Mouse (Mus musculus): Measurements from ENCODE around the gene Fstl1. TPM values are rescaled to one million over a fixed set of nuclear protein-coding genes. Genes with fewer than 3 reads are reported as not detected.

Gene Fstl1
- polyA plus RNA-seq, 1 experiment from 2014 or later = 420 TPM

DNA sequence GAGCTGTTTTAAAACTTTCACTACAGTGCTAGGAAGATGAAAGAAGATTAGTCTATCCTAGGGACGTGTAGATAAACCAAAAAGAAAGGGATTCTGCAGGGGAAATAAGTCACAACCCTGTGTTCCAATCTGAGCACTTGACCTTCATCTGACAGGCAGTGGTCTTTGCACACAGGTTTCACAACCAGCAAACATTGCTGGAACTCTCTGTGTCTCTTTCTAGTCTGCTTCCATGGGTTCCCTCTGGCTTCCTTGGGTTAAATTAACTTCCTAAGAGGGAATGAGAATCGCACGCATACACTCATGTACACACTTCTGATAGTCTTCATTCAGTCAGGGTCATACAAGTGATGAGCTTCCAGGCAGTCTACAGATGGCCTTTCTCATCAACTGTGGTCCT is 87.2 kb downstream of the Fstl1 start:
- Histone ChIP-seq H3K9me3 (replicated peaks; ENCODE audit: control insufficient read depth, low read length) (no peaks in the 10 kb centered on the region), H3K4me3 (ENCODE audit: low read length) (no peak overlapping the region), H3K27ac (ENCODE audit: low read length) (no peak overlapping the region), H3K27me3 (ENCODE audit: control insufficient read depth, insufficient read depth, low read length) (no peaks in the 10 kb centered on the region), H3K4me1 (ENCODE audit: control insufficient read depth, insufficient read depth, low read length) (peaks cover 20% of the 10 kb centered on the region), H3K4me2 (ENCODE audit: low read depth, low read length) (no peak overlapping the region), H3K9ac (ENCODE audit: low read length) (no peak overlapping the region), H3K36me3 (ENCODE audit: control insufficient read depth, insufficient read depth) (no peaks in the 10 kb centered on the region)
- no peak for ATAC-seq (replicated peaks; ENCODE audit: extremely low read depth, insufficient read depth, low FRiP score)
- WGBS = 69% methylated on average over 3 of the region's 3 CpGs

DNA sequence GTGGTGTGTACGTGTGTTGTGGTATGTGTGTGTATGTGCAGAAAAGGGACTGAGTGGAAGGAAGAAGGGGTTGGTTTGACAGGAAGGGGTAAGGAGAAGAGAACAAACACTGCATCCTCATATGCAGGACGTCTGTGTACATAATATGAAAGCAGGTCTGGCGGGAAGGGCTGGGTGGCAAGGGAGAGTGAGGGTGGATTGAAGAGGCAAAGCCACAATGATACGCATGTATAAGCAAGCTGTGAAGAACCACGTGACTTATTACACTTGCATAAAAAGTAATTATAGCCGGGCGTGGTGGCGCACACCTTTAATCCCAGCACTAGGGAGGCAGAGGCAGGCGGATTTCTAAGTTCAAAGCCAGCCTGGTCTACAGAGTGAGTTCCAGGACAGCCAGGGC is 89.2 kb downstream of the Fstl1 start:
- H3K4me2 ChIP-seq (ENCODE audit: low read depth, low read length) = no peak overlapping the region
- no peak overlapping the region for H3K27ac ChIP-seq (ENCODE audit: low read length)
- H3K36me3 ChIP-seq (ENCODE audit: control insufficient read depth, insufficient read depth) = 0 out of 2 replicates have a peak, but pooled peaks cover 2% of the 10 kb centered on the region
- no peaks in the 10 kb centered on the region for H3K9me3 ChIP-seq (replicated peaks; ENCODE audit: control insufficient read depth, low read length)
- no peak overlapping the region for H3K4me3 ChIP-seq (ENCODE audit: low read length)
- no peaks in the 10 kb centered on the region for H3K27me3 ChIP-seq (ENCODE audit: control insufficient read depth, insufficient read depth, low read length)
- ATAC-seq (replicated peaks; ENCODE audit: extremely low read depth, insufficient read depth, low FRiP score) = no peak
- WGBS = 84% methylated on average over 9 of the region's 9 CpGs
- H3K9ac ChIP-seq (ENCODE audit: low read length) = no peak overlapping the region
- peaks cover 20% of the 10 kb centered on the region for H3K4me1 ChIP-seq (ENCODE audit: control insufficient read depth, insufficient read depth, low read length)

DNA sequence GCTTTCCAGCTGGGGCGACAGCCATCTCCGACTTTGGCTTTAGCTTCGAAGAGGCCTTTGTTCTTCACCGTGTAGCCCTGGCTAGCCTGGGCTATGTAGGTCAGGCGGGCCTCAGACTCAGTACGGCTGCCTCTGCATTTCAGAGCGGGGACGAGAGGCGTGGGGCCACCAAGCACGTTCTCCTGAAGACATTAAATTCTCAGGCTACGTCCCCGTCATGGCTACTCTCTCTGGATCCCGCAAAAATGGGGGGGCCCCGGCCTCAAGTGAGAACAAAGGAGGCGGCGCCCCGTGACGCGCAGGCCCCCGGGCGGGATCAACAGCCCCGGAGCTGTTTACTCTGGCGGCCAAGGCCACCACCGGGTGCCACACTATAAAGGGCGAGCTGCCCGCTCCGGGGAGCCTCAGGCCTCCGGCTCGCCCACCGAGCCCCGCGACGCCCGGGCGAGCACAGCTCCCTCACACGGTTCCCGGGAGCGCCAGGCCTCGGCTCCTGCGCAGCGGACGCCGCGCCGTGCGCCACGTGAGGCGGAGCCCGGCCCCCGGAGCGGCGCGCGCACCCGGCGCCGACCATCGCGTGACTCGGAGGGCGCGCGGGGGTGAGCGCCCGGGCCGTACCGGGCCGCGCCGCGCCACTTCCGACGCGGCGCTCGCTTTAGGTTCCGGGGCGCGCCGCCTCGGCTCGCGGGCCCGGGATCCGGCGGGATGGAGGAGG is 91.3 kb downstream of the Fstl1 start, which contains the start of gene Lrrc58:
Gene Lrrc58, plus strand, starts transcription at position 599 of the 715 bp plus-strand sequence.
- Histone ChIP-seq H3K27ac (ENCODE audit: low read length) (peak within 1 kb of the TSS; percentile 96), H3K27me3 (ENCODE audit: control insufficient read depth, insufficient read depth, low read length) (no peaks in the 10 kb centered on the region), H3K4me2 (ENCODE audit: low read depth, low read length) (peak within 1 kb of the TSS; percentile 89), H3K4me1 (ENCODE audit: control insufficient read depth, insufficient read depth, low read length) (peaks cover 28% of the 10 kb centered on the region), H3K4me3 (ENCODE audit: low read length) (peak within 1 kb of the TSS; percentile 84), H3K9me3 (replicated peaks; ENCODE audit: control insufficient read depth, low read length) (no peaks in the 10 kb centered on the region), H3K9ac (ENCODE audit: low read length) (peak within 1 kb of the TSS; percentile 98), H3K36me3 (ENCODE audit: control insufficient read depth, insufficient read depth) (0 out of 2 replicates have a peak, but pooled peaks cover 2% of the 10 kb centered on the region)
- 1% methylated on average over 86 of the region's 86 CpGs for WGBS
- ATAC-seq (replicated peaks; ENCODE audit: extremely low read depth, insufficient read depth, low FRiP score) = peak; percentile 91

DNA sequence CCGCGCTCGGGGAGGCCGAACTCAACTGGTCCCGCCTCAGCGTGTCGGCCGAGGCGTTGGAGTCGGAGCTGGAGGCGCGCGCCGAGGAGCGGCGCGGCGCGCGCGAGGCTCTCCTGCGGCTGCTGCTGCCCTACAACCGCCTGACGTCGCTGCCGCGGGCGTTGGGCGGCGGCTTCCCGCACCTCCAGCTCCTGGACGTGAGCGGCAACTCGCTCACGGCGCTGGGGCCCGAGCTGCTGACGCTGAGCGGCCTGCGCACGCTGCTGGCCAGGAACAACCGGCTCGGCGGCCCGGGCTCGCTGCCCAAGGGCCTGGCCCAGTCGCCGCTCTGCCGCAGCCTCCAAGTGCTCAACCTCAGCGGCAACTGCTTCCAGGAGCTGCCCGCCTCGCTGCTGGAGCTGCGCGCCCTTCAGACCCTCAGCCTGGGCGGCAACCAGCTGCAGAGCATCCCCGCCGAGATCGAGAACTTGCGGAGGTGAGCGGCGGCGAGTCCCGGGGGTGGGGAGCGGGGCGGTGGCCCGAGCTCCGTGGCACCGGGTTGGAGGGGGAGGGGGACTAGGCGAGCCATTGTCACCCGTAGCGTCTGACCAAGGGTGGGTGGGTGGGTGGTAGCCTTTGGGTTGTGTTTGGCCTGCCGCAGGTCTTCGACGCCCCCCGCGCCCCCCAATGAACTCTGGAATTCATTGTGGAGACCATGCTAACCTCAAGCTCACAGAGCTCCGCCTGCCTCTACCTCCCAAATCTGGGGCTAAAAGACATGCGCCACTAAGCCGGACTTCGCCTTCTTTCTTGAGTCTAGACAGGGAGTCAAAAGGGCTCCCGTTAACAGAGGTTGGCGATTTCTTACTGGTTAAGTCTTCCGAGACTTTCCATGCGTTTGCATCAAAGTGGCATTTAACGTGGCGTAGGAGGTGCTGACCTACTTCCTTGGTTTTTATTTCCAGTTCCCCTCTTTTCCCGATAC is 92.1 kb downstream of the Fstl1 start:
- ATAC-seq (replicated peaks; ENCODE audit: extremely low read depth, insufficient read depth, low FRiP score) = peak; percentile 30; the same call in 1 of the 2 replicates
- Histone ChIP-seq H3K27ac (ENCODE audit: low read length) (peak overlapping the region; percentile 96), H3K9ac (ENCODE audit: low read length) (peak overlapping the region; percentile 98), H3K27me3 (ENCODE audit: control insufficient read depth, insufficient read depth, low read length) (no peaks in the 10 kb centered on the region), H3K9me3 (replicated peaks; ENCODE audit: control insufficient read depth, low read length) (no peaks in the 10 kb centered on the region), H3K4me1 (ENCODE audit: control insufficient read depth, insufficient read depth, low read length) (peaks cover 28% of the 10 kb centered on the region), H3K4me3 (ENCODE audit: low read length) (peak overlapping the region; percentile 84), H3K36me3 (ENCODE audit: control insufficient read depth, insufficient read depth) (0 out of 2 replicates have a peak, but pooled peaks cover 2% of the 10 kb centered on the region), H3K4me2 (ENCODE audit: low read depth, low read length) (peak overlapping the region; percentile 89)
- WGBS = under 1% methylated on average over 83 of the region's 87 CpGs

DNA sequence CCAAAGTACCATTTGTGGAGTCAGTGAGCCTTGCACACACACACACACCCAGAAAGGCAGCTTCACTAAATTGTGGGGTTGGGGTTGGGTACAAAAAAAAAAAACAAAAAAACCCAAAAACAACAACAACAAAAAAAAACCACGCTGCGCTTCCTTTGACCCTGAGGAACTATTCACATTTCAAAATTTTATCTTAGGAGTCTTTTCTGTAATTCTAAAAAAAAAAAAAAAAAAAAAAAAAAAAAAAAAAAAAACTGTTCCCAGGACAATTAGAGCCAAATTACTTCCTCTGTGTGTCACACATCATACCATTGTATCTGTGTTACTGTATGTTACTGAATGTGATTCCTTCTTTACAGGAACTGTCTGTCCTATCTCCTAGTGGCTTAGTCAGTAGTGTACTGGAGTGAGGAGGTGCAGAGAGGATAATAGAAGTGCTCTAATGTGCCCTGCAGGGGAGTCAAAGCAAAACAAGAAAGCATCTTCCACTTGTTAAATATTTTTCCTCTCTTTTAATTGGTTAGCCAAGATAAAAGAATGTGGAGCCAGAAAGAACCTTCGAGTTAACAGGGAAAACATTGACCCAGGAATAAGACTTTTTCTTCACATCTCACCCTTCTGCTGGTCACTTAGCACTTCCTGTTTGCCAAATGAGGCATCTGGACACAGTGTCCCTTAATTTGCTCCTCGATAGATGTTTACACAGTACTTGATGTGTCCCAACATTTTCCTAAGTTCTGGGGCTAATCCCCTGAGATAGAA is 93.0 kb downstream of the Fstl1 start:
- no peaks in the 10 kb centered on the region for H3K9me3 ChIP-seq (replicated peaks; ENCODE audit: control insufficient read depth, low read length)
- H3K27me3 ChIP-seq (ENCODE audit: control insufficient read depth, insufficient read depth, low read length) = no peaks in the 10 kb centered on the region
- ATAC-seq (replicated peaks; ENCODE audit: extremely low read depth, insufficient read depth, low FRiP score) = no peak
- H3K4me3 ChIP-seq (ENCODE audit: low read length) = peak overlapping the region; percentile 84
- WGBS = 23% methylated on average over 4 of the region's 4 CpGs
- H3K27ac ChIP-seq (ENCODE audit: low read length) = peak overlapping the region; percentile 96
- 0 out of 2 replicates have a peak, but pooled peaks cover 2% of the 10 kb centered on the region for H3K36me3 ChIP-seq (ENCODE audit: control insufficient read depth, insufficient read depth)
- peak overlapping the region; percentile 89 for H3K4me2 ChIP-seq (ENCODE audit: low read depth, low read length)
- peak overlapping the region; percentile 98 for H3K9ac ChIP-seq (ENCODE audit: low read length)
- H3K4me1 ChIP-seq (ENCODE audit: control insufficient read depth, insufficient read depth, low read length) = peaks cover 30% of the 10 kb centered on the region

DNA sequence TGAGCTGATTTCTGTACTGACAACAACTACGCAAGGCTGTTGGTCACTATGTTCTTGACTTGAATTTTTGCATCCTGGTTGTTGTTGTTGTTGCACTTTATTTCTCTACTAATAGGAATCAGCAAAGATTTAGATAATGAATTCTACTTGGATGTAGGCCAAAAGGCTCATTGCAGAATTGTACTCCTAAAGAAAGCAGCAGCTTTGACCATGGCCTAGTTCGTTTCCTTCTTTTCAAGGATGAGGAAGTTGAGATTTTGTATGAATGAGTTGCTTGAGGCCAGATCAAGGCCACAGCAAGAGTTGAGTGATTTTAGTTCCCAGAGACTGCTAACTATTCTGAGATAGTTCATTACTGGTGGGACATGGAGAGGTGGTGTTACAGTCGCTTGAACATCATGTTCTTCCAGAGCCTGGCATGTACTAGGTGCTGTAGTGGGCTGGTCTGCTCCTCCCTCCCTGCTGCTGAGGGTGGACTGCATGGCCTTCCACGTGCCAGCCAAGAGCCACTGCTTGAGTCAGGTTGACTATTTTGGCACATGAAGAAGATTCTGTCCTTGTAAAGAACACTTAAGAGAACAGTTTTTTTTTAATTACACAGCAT is 94.5 kb downstream of the Fstl1 start:
- peak overlapping the region; percentile 70 for H3K27ac ChIP-seq (ENCODE audit: low read length)
- 42% methylated on average over 4 of the region's 4 CpGs for WGBS
- H3K9me3 ChIP-seq (replicated peaks; ENCODE audit: control insufficient read depth, low read length) = no peaks in the 10 kb centered on the region
- H3K4me3 ChIP-seq (ENCODE audit: low read length) = no peak overlapping the region
- H3K4me1 ChIP-seq (ENCODE audit: control insufficient read depth, insufficient read depth, low read length) = peaks cover 33% of the 10 kb centered on the region
- no peaks in the 10 kb centered on the region for H3K27me3 ChIP-seq (ENCODE audit: control insufficient read depth, insufficient read depth, low read length)
- 0 out of 2 replicates have a peak, but pooled peaks have one; percentile 13 for ATAC-seq (replicated peaks; ENCODE audit: extremely low read depth, insufficient read depth, low FRiP score)
- peak overlapping the region; percentile 89 for H3K4me2 ChIP-seq (ENCODE audit: low read depth, low read length)
- no peak overlapping the region for H3K9ac ChIP-seq (ENCODE audit: low read length)
- H3K36me3 ChIP-seq (ENCODE audit: control insufficient read depth, insufficient read depth) = 0 out of 2 replicates have a peak, but pooled peaks cover 2% of the 10 kb centered on the region

DNA sequence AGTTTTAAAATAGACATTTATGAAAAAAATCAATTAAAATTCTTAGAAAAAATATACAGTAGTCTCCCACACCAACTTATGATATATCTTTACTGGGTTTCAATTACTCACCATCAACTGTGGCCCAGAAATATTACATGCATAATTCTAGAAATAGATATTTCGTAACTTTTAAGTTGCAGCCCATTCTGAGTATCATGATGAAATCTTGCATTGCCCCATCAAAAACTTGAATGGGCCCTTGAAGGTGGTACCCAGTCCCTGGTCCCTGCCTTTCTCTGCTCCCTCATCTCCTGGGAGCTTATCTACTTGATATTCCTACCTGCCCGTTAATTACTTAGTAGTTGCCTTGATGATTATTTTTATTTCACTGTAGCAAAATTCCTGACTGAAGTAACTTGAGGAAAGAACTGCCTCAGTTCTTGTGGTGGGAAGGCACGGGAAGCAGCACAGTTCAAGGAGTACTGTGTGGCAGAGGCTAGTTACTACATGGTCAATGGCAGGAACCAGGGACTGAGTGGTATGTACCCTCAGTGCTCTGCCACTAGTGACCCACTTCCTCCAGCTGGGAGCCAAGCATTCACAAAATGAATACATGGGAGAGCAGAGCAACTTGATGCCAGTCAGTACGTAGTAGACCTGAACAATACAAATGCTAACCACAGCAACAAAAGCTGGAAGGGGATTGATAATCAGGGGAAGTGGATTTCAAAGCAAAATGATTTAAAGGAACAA is 98.0 kb downstream of the Fstl1 start:
- Histone ChIP-seq H3K27me3 (ENCODE audit: control insufficient read depth, insufficient read depth, low read length) (no peaks in the 10 kb centered on the region), H3K4me2 (ENCODE audit: low read depth, low read length) (no peak overlapping the region), H3K4me3 (ENCODE audit: low read length) (no peak overlapping the region), H3K9me3 (replicated peaks; ENCODE audit: control insufficient read depth, low read length) (no peaks in the 10 kb centered on the region), H3K4me1 (ENCODE audit: control insufficient read depth, insufficient read depth, low read length) (peaks cover 33% of the 10 kb centered on the region), H3K9ac (ENCODE audit: low read length) (no peak overlapping the region), H3K36me3 (ENCODE audit: control insufficient read depth, insufficient read depth) (peaks cover 18% of the 10 kb centered on the region), H3K27ac (ENCODE audit: low read length) (peak overlapping the region; percentile 10; the same call in 1 of the 2 replicates)
- 83% methylated on average over 4 of the region's 4 CpGs for WGBS
- no peak for ATAC-seq (replicated peaks; ENCODE audit: extremely low read depth, insufficient read depth, low FRiP score)

DNA sequence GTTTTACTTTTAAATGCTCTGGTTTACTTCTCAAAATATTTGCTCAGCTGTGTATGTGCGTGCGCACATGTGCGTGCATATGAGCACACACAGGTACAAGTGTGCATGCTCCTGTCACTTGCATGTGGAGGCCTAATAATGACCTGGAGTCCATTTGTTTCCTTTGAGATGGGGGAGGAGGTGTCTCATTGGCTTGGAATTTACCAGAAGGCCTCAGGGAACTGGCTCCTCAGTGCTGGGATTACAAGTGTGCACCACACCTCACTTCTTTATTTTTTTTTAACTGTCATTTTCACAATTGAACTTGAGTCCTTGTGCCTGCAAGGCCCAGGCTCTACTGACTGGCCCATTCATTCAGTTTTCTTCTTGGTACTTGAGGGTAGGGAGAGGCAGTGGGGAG is 100.7 kb downstream of the Fstl1 start:
- H3K4me3 ChIP-seq (ENCODE audit: low read length) = no peak overlapping the region
- H3K27ac ChIP-seq (ENCODE audit: low read length) = no peak overlapping the region
- peaks cover 31% of the 10 kb centered on the region for H3K36me3 ChIP-seq (ENCODE audit: control insufficient read depth, insufficient read depth)
- no peak overlapping the region for H3K4me2 ChIP-seq (ENCODE audit: low read depth, low read length)
- H3K27me3 ChIP-seq (ENCODE audit: control insufficient read depth, insufficient read depth, low read length) = no peaks in the 10 kb centered on the region
- ATAC-seq (replicated peaks; ENCODE audit: extremely low read depth, insufficient read depth, low FRiP score) = no peak
- H3K9ac ChIP-seq (ENCODE audit: low read length) = no peak overlapping the region
- peaks cover 13% of the 10 kb centered on the region for H3K4me1 ChIP-seq (ENCODE audit: control insufficient read depth, insufficient read depth, low read length)
- 93% methylated on average over 3 of the region's 3 CpGs for whole genome bisulfite sequencing
- no peaks in the 10 kb centered on the region for H3K9me3 ChIP-seq (replicated peaks; ENCODE audit: control insufficient read depth, low read length)
